Mouse (Mus musculus) urinary bladder, adult 18-20 months (tissue): ENCODE results near the gene Mdh1.
"Not testable (repeated sequence)": the region's sequence is repeated elsewhere in the genome, so short reads cannot be mapped to it uniquely, and the experiment has no call there.

ENCODE experiments used
- DNase-seq, 2 experiments: peaks; one replicate each; pipeline ENCODE4 v3.0.0; 2022; ENCODE audit warnings: low spot score in 2 of 2, mixed read lengths in 2 of 2

Gene Mdh1

DNA sequence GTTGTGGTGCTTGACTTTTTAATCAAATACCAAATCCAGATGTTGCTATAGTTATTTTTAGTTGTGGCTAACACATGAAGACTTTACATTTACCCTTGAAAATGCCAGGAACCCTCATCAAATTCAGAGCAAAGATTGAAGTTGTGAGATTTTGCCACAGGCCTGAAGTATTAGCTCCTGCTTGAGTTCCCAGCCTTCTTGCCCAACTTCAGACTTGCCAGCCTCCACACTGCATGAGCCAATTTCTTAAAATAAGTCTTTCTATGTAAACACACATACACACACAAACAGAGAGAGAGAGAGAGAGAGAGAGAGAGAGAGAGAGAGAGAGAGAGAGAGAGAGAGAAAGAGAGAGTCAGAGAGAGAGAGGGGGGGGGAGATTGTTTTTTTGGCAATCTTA lies 26.2 kb downstream of the Mdh1 start:
- DNase-seq: no peak

DNA sequence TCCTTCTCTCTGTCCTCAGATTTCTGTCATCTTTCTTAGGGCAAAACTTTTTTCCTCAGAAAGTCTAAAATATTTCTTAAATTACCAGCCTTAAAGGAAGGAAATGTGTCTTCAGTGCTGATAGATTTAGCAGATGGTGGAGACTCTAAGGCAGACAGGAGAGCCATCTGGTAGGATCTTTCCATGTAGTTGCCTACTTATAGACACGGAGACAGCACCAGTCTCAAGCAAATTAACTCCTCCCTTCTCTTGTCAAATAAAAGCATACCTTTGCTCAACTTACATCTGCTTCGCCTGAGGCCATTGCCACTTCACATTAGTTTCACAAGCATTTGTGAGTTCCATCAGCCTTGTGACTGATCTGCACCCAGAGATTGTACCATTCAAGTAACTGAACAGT lies 27.1 kb downstream of the Mdh1 start:
- no peak for DNase-seq

GRCm38 (mm10) chr11:21542731-21543130 lies 29.4 kb downstream of the Mdh1 start:
- no peak for DNase-seq

DNA sequence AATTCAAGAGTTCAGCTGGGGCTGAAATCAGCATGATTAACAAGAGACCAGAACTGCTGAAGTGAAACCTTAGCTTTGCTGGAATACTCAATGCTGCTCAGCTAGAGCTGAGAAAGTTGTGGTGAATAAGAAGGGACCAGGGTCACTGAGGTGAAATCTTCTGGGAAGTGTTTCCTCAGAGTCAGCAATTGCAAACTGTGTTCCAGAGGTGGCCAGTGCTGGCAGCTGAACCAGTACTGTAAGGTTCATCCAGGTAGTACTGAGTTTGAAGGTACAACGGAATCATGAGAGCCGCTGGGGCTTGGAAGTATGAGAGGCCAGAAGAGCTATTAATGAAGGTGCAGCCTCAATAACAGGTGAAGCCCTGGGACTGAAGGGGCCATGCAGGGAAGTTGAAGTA lies 31.5 kb downstream of the Mdh1 start:
- no peak for DNase-seq

DNA sequence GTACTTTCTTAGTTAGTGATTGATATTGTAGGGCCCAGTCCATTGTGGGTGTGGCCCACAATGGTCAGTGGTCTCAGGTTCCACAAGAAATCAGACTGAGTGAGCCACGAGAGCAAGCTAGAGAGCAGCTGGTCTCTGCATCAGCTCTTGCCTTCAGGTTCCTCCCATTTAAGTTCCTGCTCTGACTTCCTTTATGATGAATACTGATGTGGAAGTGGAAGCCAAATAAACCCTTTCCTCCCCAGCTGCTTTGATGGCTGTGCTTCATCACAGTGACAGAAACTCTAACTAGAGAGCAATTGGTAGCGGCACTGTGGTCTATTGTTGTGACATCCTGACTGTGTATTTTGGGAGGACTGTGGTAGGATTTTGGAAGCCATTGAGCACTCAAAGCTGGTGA lies 32.1 kb downstream of the Mdh1 start:
- no peak for DNase-seq

DNA sequence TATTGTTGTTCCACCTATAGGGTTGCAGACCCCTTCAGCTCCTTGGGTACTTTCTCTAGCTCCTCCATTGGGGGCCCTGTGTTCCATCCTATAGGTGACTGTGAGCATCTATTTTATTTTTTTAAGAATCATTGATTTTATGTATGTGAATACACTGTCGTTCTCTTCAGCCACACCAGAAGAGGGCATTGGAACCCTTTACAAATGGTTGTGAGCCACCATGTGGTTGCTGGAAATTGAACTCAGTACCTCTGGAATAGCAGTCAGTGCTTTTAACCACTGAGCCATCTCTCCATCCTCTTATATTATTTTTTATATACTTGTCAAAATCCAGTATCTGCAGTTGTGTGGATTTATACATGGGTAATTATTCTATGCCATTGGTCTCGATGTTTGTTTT lies 41.3 kb downstream of the Mdh1 start:
- DNase-seq: not testable (repeated sequence)

DNA sequence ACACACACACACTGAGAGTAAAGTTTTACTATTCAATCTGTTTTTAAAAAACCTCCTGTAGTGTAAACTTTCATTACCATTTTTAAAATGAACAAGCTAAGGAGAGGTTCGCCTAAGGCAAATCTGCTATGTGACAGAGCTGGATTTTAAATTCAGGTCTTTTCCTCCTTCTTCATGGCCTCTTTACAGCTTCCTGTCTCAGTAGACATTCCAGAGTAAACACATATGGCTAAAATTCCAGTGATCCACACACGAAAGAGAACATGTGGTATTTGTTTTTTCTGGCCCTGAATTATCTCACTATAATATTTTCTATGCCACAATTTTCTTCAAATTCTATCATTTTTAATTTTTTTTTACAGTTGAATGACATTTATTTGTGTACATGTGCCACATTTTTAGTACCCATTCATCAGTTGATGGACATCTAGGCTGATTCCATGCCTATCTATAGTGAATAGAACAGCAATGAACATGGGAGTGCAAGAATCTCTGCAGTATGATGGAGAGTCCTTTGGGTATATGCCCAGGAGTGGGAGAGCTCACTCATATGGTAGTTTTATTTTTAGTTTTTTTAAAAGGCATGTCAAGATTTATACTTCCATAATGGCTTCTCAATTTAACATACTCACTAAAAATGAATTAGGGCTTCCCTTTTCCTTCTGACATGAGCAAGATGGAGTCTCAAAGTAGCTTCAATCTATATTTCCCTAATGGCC lies 43.3 kb downstream of the Mdh1 start:
- DNase-seq: no peak

DNA sequence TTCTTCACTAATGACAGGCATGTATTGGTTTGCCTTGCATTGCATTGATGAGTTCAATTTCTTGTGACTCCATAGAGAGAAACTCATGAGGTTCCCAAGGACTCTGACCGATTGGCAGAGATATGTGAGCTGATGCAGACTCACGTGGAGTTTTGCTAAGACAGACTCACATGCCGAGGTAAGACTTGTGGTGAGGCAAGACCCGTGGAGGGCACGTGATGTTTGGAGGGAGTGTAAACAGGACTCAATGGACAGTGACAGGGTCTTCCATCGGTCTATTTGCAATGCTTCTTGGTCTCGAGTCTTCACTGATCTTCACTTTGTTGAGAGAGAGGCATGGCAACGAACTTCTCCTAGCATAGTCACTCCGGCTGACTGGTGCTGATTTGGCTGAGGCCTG lies 54.4 kb downstream of the Mdh1 start:
- no peak for DNase-seq

DNA sequence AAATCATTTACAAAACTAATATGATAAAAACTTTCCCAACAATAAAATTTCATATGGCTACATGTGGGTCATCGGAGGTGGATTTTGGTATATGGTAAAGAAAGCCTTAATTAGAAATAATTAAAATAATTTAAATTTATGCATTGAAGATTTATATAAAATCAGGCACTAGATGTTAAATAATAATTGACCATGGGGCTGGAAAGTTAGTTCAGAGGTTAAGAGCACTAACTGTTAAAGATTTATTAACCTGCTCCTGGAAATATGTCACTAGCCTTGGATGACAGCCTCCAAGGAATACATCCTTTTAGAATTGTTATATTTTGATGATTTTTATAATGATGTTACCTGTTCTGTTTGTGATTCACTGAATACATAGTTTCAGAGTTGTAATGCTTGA lies 55.8 kb downstream of the Mdh1 start:
- not testable (repeated sequence) for DNase-seq

DNA sequence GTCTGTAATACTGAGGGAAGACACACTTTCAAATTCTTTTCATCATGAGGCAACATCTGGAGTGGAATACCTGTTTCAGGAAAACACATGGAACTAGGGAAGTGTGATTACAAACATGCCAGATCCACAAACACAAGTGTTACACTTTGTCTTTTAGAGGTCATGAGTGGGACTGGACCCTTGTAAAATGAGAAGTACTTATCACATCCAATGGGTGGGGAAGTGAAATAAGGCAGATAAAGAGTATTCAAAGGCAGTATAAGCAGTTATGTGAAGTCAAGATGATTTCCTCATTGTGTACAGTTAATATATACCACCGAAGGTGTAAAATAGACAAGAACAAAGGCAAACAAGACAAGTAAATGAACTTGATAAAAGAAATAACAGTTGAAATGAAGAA lies 61.6 kb downstream of the Mdh1 start:
- DNase-seq: not testable (repeated sequence)

GRCm38 (mm10) chr11:21508713-21509112 lies 63.5 kb downstream of the Mdh1 start:
- DNase-seq: not testable (repeated sequence)

DNA sequence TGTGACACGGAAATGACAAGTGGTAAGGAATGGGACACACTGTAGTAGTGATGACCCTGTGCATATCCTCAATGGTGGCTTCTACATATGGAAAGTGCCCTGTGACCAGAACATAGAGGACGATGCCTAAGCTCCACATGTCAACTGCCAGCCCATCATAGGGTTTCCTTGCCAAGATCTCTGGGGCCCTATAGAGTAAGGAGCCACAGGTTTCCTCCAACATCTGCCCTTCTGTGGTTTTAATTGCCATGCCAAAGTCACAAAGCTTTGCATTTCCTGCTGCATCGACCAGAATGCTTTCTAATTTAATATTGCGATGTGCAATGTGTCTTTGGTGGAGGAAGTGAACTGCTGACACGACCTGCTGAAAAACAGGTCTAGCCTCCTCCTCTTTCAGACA lies 65.1 kb downstream of the Mdh1 start:
- not testable (repeated sequence) for DNase-seq
